Mouse (Mus musculus) E14TG2a.4 (cell line): ENCODE measurements around the gene Cbx7.

Experiments
- CTCF ChIP-seq: conservative IDR thresholded peaks from 2 replicates; pipeline ENCODE4 v1.5.1; 2014; ENCODE audit warnings: low read length
- POU5F1 ChIP-seq: IDR thresholded peaks from 2 replicates; pipeline ENCODE4 v1.6.1; 2014; ENCODE audit warnings: low read length, borderline replicate concordance

DNA sequence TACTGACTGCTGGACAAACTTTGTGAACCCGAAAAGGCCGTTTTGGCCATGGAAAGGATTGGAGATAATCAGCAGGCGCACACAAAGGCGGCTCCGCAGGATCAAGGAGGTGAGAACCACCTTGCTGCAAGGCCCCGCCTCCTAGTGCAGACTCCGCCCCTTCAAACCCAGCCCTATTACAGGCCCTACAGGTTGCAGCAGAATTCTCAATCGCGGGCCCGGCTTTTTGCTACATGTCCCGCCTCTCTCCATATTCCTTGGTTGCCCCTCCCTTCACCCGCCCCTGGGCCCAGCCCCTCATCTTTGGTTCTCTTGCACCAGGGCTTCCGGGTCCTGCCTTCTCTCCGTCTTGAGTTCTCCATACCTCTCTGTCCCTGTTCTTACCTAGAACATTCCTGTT, 64.1 kb downstream of the Cbx7 start:
- TF ChIP-seq CTCF (no peak), POU5F1 (no peak)
